Mouse (Mus musculus) MEL (cell line): ENCODE results near the gene Trmt10c. TPM values are rescaled to one million over a fixed set of nuclear protein-coding genes. Genes with fewer than 3 reads are reported as not detected.

Experiments used
- DNase-seq: peaks from one replicate; pipeline ENCODE4 v3.0.0; 2011; ENCODE audit warnings: low read depth, low spot score
- H3K27ac ChIP-seq: 2 replicates; pipeline ENCODE4 v1.5.1; 2012; ENCODE audit warnings: low read depth, mild to moderate bottlenecking, control low read depth, low read length, moderate library complexity; ENCODE audit not compliant: control insufficient read depth
- H3K27me3 ChIP-seq, 2 experiments: fragments of 150-350 bp in 1 of 2; sonication (generic) in 1 of 2; 2 replicates each; pipeline ENCODE4 v1.6.1; 2012; ENCODE audit warnings: low read length in 2 of 2, mild to moderate bottlenecking in 2 of 2, improper control_type of control experiment in 1 of 2, moderate library complexity in 1 of 2; ENCODE audit not compliant: insufficient read depth in 2 of 2, control insufficient read depth in 1 of 2
- H3K36me3 ChIP-seq, 2 experiments: 2 replicates each; pipeline ENCODE4 v1.6.1; 2012 to 2014; ENCODE audit warnings: low read length in 2 of 2, improper control_type of control experiment in 1 of 2, inconsistent platforms in 1 of 2, mild to moderate bottlenecking in 1 of 2; ENCODE audit not compliant: insufficient read depth in 2 of 2, control insufficient read depth in 1 of 2
- H3K4me1 ChIP-seq, 2 experiments: fragments of 150-350 bp in 1 of 2; sonication (generic) in 1 of 2; 2 replicates each; pipeline ENCODE4 v1.6.1; 2012; ENCODE audit warnings: low read length in 2 of 2, improper control_type of control experiment in 1 of 2, mild to moderate bottlenecking in 1 of 2; ENCODE audit not compliant: insufficient read depth in 2 of 2, control insufficient read depth in 1 of 2
- H3K4me3 ChIP-seq, 2 experiments: fragments of 150-350 bp in 1 of 2; sonication (generic) in 1 of 2; 2 replicates each; pipeline ENCODE4 v1.5.1; 2012; ENCODE audit warnings: low read depth in 2 of 2, low read length in 2 of 2, mild to moderate bottlenecking in 2 of 2, moderate library complexity in 2 of 2, control low read depth in 1 of 2, improper control_type of control experiment in 1 of 2; ENCODE audit not compliant: control insufficient read depth in 1 of 2, insufficient read depth in 1 of 2
- H3K79me2 ChIP-seq: 2 replicates; pipeline ENCODE4 v1.6.1; 2012; ENCODE audit warnings: mild to moderate bottlenecking, low read length, moderate library complexity; ENCODE audit not compliant: control insufficient read depth, poor library complexity, insufficient read depth
- H3K9ac ChIP-seq: 2 replicates; pipeline ENCODE4 v1.6.1; 2012; ENCODE audit warnings: low read depth, mild to moderate bottlenecking, control low read depth, low read length, moderate library complexity; ENCODE audit not compliant: control insufficient read depth, poor library complexity, severe bottlenecking
- H3K9me3 ChIP-seq: fragments of 150-350 bp; sonication (generic); replicated peaks from 2 replicates; pipeline ENCODE4 v1.6.1; 2012; ENCODE audit warnings: mild to moderate bottlenecking, low read length, improper control_type of control experiment, moderate library complexity; ENCODE audit not compliant: insufficient read depth
- CHD1 ChIP-seq: IDR thresholded peaks from 2 replicates; pipeline ENCODE4 v1.6.1; 2012; ENCODE audit warnings: low read depth, mild to moderate bottlenecking, inconsistent platforms, low read length, improper control_type of control experiment
- CHD2 ChIP-seq: IDR thresholded peaks from 2 replicates; pipeline ENCODE4 v1.6.1; 2011; ENCODE audit warnings: low read length, improper control_type of control experiment
- CTCF ChIP-seq, 3 experiments: IDR thresholded peaks in 2 of 3; conservative IDR thresholded peaks in 1 of 3; 2 replicates each; pipeline ENCODE4 v1.5.1; 2011 to 2012; ENCODE audit warnings: low read length in 3 of 3, low read depth in 2 of 3, mild to moderate bottlenecking in 2 of 3, improper control_type of control experiment in 1 of 3, inconsistent platforms in 1 of 3, mixed read lengths in 1 of 3, moderate library complexity in 1 of 3; ENCODE audit not compliant: control insufficient read depth in 1 of 3, insufficient read depth in 1 of 3, poor library complexity in 1 of 3, severe bottlenecking in 1 of 3
- E2F4 ChIP-seq: IDR thresholded peaks from 2 replicates; pipeline ENCODE4 v1.6.1; 2011; ENCODE audit warnings: low read depth, low read length, improper control_type of control experiment, borderline replicate concordance
- ELF1 ChIP-seq: IDR thresholded peaks from 2 replicates; pipeline ENCODE4 v1.6.1; 2014; ENCODE audit warnings: low read depth, mild to moderate bottlenecking, inconsistent platforms, low read length, improper control_type of control experiment, moderate library complexity
- EP300 ChIP-seq, 2 experiments: IDR thresholded peaks; 2 replicates each; pipeline ENCODE4 v1.6.1; 2011; ENCODE audit warnings: improper control_type of control experiment in 2 of 2, low read length in 2 of 2, low read depth in 1 of 2, mild to moderate bottlenecking in 1 of 2
- GABPA ChIP-seq: IDR thresholded peaks from 2 replicates; pipeline ENCODE4 v1.6.1; 2012; ENCODE audit warnings: low read depth, mild to moderate bottlenecking, inconsistent platforms, low read length, improper control_type of control experiment, moderate library complexity
- GATA1 ChIP-seq: IDR thresholded peaks from 2 replicates; pipeline ENCODE4 v1.6.1; 2011; ENCODE audit warnings: low read depth, low read length, improper control_type of control experiment
- HCFC1 ChIP-seq: IDR thresholded peaks from 2 replicates; pipeline ENCODE4 v1.6.1; 2012; ENCODE audit warnings: low read depth, mild to moderate bottlenecking, inconsistent platforms, low read length, improper control_type of control experiment, moderate library complexity
- MAFK ChIP-seq: IDR thresholded peaks from 2 replicates; pipeline ENCODE4 v1.6.1; 2011; ENCODE audit warnings: low read depth, mild to moderate bottlenecking, low read length, improper control_type of control experiment, borderline replicate concordance
- MAX ChIP-seq: IDR thresholded peaks from 2 replicates; pipeline ENCODE4 v1.6.1; 2011; ENCODE audit warnings: low read length, improper control_type of control experiment
- MAZ ChIP-seq: IDR thresholded peaks from 2 replicates; pipeline ENCODE4 v1.6.1; 2012; ENCODE audit warnings: low read depth, mild to moderate bottlenecking, inconsistent platforms, low read length, improper control_type of control experiment
- MEF2A ChIP-seq: IDR thresholded peaks from 2 replicates; pipeline ENCODE4 v1.6.1; 2014; ENCODE audit warnings: low read depth, mild to moderate bottlenecking, inconsistent platforms, low read length, improper control_type of control experiment; ENCODE audit not compliant: poor library complexity, insufficient replicate concordance, severe bottlenecking; ENCODE audit errors: extremely low read depth
- MXI1 ChIP-seq: IDR thresholded peaks from 2 replicates; pipeline ENCODE4 v1.6.1; 2011; ENCODE audit warnings: mild to moderate bottlenecking, low read depth, low read length, improper control_type of control experiment
- MYB ChIP-seq: IDR thresholded peaks from 2 replicates; pipeline ENCODE4 v1.6.1; 2011; ENCODE audit warnings: mild to moderate bottlenecking, low read depth, low read length, improper control_type of control experiment
- MYC ChIP-seq: IDR thresholded peaks from 2 replicates; pipeline ENCODE4 v1.6.1; 2011; ENCODE audit warnings: low read depth, mild to moderate bottlenecking, low read length, improper control_type of control experiment, moderate library complexity
- POLR2A ChIP-seq, 2 experiments: IDR thresholded peaks; 2 replicates each; pipeline ENCODE4 v1.6.1; 2011 to 2012; ENCODE audit warnings: low read length in 2 of 2, mild to moderate bottlenecking in 2 of 2, control low read depth in 1 of 2, improper control_type of control experiment in 1 of 2, low read depth in 1 of 2, moderate library complexity in 1 of 2; ENCODE audit not compliant: control insufficient read depth in 1 of 2, insufficient read depth in 1 of 2, poor library complexity in 1 of 2
- RAD21 ChIP-seq: IDR thresholded peaks from 2 replicates; pipeline ENCODE4 v1.6.1; 2011; ENCODE audit warnings: mild to moderate bottlenecking, low read depth, low read length, improper control_type of control experiment
- TBP ChIP-seq: IDR thresholded peaks from 2 replicates; pipeline ENCODE4 v1.8.0; 2011; ENCODE audit warnings: low read depth, low read length, improper control_type of control experiment
- TCF12 ChIP-seq: IDR thresholded peaks from 2 replicates; pipeline ENCODE4 v1.6.1; 2014; ENCODE audit warnings: low read depth, mild to moderate bottlenecking, inconsistent platforms, low read length, improper control_type of control experiment, moderate library complexity
- USF1 ChIP-seq: IDR thresholded peaks from 2 replicates; pipeline ENCODE4 v1.6.1; 2014; ENCODE audit warnings: low read depth, mild to moderate bottlenecking, inconsistent platforms, low read length, improper control_type of control experiment, moderate library complexity
- USF2 ChIP-seq, 2 experiments: IDR thresholded peaks; 2 replicates each; pipeline ENCODE4 v1.6.1; 2011 to 2012; ENCODE audit warnings: improper control_type of control experiment in 2 of 2, low read length in 2 of 2, borderline replicate concordance in 1 of 2, inconsistent platforms in 1 of 2, low read depth in 1 of 2, mild to moderate bottlenecking in 1 of 2; ENCODE audit not compliant: insufficient read depth in 1 of 2
- ZC3H11A ChIP-seq: IDR thresholded peaks from 2 replicates; pipeline ENCODE4 v1.6.1; 2012; ENCODE audit warnings: low read depth, mild to moderate bottlenecking, inconsistent platforms, low read length, improper control_type of control experiment
- polyA plus RNA-seq, 2 experiments: library from polyadenylated mRNA; stranded (reverse) in 1 of 2; unstranded in 1 of 2; fragments of >175 nt in 1 of 2; fragments of >200 nt in 1 of 2; gene quantifications; 2 replicates each; pipeline versions ENCODE4 v1.2.1 to v1.2.4; 2012; ENCODE audit warnings: low replicate concordance in 2 of 2, low read depth in 1 of 2; ENCODE audit not compliant: insufficient read length in 2 of 2, insufficient read depth in 1 of 2, missing spikeins in 1 of 2
- total RNA-seq: library from RNA; depleted of rRNA; stranded (reverse); fragments of 300-350 nt; gene quantifications from 2 replicates; pipeline ENCODE4 v1.2.3, GENCODE M21; 2012

Trmt10c gene
- total and polyA plus RNA-seq, 3 experiments, result 16.5 to 48.5 (median 32.3) TPM

- Histone ChIP-seq H3K79me2 (peaks cover 1% of the 10 kb centered on the region; the same call in 1 of the 2 replicates), H3K27ac (no peak overlapping the region), H3K9ac (no peak overlapping the region), H3K9me3 (no peaks in the 10 kb centered on the region), H3K4me1 (peaks cover 0 to 2% of the 10 kb centered on the region in 2 experiments; a peak in 1 of 4 replicates), H3K36me3 (peaks cover 7 to 23% of the 10 kb centered on the region in 2 experiments), H3K4me3 (no peak overlapping the region), H3K27me3 (no peaks in the 10 kb centered on the region)
- no peak for DNase-seq
- TF ChIP-seq POLR2A (IDR thresholded peaks at IDR 0.05; ENCODE audit: control insufficient read depth in 1 of 2, insufficient read depth in 1 of 2, low read depth in 1 of 2, low read length in 2 of 2, poor library complexity in 1 of 2) (peak in 1 of 2 experiments; percentile 43; a peak in 2 of 4 replicates), ELF1 (no peak)
Measured at GRCm38 (mm10) chr16:56014076-56014475, 23.5 kb downstream of the Trmt10c start.

DNA sequence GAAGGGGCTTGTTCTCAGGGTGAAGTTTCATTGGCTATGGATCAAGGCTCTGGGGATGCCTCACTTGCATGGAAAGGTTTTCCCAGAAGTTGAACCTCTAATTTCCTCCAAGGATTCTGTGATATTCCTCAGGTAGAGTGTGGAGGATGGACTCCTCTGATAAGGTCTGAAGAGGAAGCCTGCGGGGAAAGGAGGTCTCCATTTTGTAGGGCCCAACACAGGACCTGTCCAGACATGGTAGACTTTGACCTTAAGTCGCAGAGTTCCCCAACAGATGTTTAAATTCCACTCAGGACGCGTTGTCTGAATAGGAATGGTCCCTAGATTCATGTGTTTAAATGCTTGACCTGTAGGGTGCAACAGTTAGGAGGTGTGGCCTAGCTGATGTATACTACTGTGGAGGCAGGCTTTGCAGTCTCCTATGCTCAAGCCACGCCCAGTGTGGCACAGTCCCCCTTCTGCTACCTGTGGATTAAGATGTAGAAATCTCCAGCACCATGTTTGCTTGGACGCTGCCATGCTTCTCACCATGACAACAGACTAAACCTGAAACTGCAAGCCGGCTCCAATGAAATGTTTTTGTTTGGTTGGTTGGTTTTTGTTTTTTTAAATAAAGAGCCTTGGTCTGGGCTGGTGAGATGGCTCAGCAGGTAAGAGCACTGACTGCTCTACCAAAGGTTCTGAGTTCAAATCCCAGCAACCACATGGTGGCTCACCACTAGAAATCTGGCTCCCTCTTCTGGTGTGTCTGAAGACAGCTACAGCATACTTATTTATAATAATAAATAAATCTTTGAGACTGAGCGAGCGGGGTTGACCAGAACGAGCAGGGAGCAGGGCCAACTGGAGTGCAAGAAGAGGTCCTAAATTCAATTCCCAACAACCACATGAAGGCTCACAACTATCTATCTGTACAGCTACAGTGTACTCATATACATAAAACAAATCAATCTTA, 24.6 kb downstream of the Trmt10c start:
- peaks cover 14 to 17% of the 10 kb centered on the region in 2 experiments for H3K36me3 ChIP-seq

DNA sequence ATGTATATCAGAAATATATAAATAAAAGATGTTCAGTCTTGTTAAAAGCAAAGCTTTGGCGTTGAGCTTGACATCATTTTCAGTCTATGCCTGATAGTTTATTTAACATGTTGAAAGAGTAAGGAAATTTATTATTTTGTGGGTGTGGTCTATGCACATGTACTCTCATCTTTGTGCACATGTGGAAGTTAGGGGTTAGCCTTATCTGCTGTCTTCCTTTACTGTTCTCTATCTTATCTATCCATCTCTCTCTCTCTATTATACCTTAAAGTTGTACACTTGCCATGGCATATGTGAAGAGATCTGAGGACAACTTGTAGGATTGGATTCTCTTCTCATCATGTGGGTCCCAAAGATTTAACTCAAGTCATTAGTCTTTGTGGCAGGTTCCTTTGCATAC, 28.8 kb downstream of the Trmt10c start:
- DNase-seq, result peak; percentile 52
- peaks cover 12 to 15% of the 10 kb centered on the region in 2 experiments for H3K36me3 ChIP-seq
- TF ChIP-seq TCF12 (no peak), MAZ (no peak), USF2 (IDR thresholded peaks at IDR 0.05; ENCODE audit: borderline replicate concordance in 1 of 2, insufficient read depth in 1 of 2, low read depth in 1 of 2, low read length in 2 of 2) (no peak), GABPA (no peak), CHD2 (no peak), RAD21 (no peak), MEF2A (no peak), GATA1 (peak; percentile 73), MYC (peak; percentile 47; the same call in 1 of the 2 replicates), E2F4 (no peak), TBP (no peak), ZC3H11A (no peak), CHD1 (no peak), MAFK (no peak), EP300 (IDR thresholded peaks at IDR 0.05; ENCODE audit: low read depth in 1 of 2, low read length in 2 of 2) (peak in 1 of 2 experiments; percentile 47; a peak in 2 of 4 replicates), CTCF (IDR thresholded peaks at IDR 0.05 in 2 of 3, conservative IDR thresholded peaks at IDR 0.05 in 1 of 3; ENCODE audit: control insufficient read depth in 1 of 3, insufficient read depth in 1 of 3, low read depth in 2 of 3, low read length in 3 of 3, poor library complexity in 1 of 3, severe bottlenecking in 1 of 3) (no peak), HCFC1 (no peak), ELF1 (no peak), MAX (peak; percentile 56; the same call in 1 of the 2 replicates), MYB (no peak)

More for the DNA sequence above, 24.6 kb downstream of the Trmt10c start:
- Histone ChIP-seq H3K27ac (no peak overlapping the region), H3K9me3 (no peaks in the 10 kb centered on the region), H3K79me2 (no peaks in the 10 kb centered on the region), H3K4me3 (no peak overlapping the region), H3K27me3 (no peaks in the 10 kb centered on the region), H3K9ac (no peak overlapping the region), H3K4me1 (peaks cover 0 to 8% of the 10 kb centered on the region in 2 experiments; a peak in 2 of 4 replicates)
- DNase-seq, result peak; percentile 30
- TF ChIP-seq MXI1 (no peak), E2F4 (no peak), USF1 (no peak), MEF2A (no peak), TBP (no peak), EP300 (IDR thresholded peaks at IDR 0.05; ENCODE audit: low read depth in 1 of 2, low read length in 2 of 2) (no peak)

More for the DNA sequence above, 28.8 kb downstream of the Trmt10c start:
- Histone ChIP-seq H3K9me3 (no peaks in the 10 kb centered on the region), H3K27ac (no peak overlapping the region), H3K79me2 (no peaks in the 10 kb centered on the region), H3K4me1 (peaks cover 0 to 6% of the 10 kb centered on the region in 2 experiments; a peak in 2 of 4 replicates), H3K27me3 (no peaks in the 10 kb centered on the region), H3K9ac (no peak overlapping the region), H3K4me3 (no peak overlapping the region)
